Mouse (Mus musculus) heart, embryonic 10.5 days (tissue): ENCODE measurements around the gene Specc1. TPM values are rescaled to one million over a fixed set of nuclear protein-coding genes. Genes with fewer than 3 reads are reported as not detected.
A peak's percentile ranks its signal among the peaks of the same experiment; 100 is the strongest.

ENCODE experiments used
- DNase-seq: peaks from one replicate; pipeline ENCODE4 v3.0.0-alpha.2; 2017; ENCODE audit warnings: low spot score
- H3K27ac ChIP-seq: fragments of 300-500 bp; sonication (generic); 2 replicates; pipeline ENCODE4 v1.5.1; 2016; ENCODE audit warnings: mild to moderate bottlenecking
- H3K27me3 ChIP-seq: fragments of 300-500 bp; sonication (generic); 2 replicates; pipeline ENCODE4 v1.6.1; 2016; ENCODE audit warnings: mild to moderate bottlenecking; ENCODE audit not compliant: poor library complexity, insufficient read depth, severe bottlenecking
- H3K36me3 ChIP-seq: fragments of 300-500 bp; sonication (generic); 2 replicates; pipeline ENCODE4 v1.6.1; 2016; ENCODE audit warnings: mild to moderate bottlenecking, moderate library complexity
- H3K4me1 ChIP-seq: fragments of 300-500 bp; sonication (generic); 2 replicates; pipeline ENCODE4 v1.6.1; 2016; ENCODE audit warnings: mild to moderate bottlenecking
- H3K4me3 ChIP-seq: fragments of 300-500 bp; sonication (generic); 2 replicates; pipeline ENCODE4 v1.5.1; 2016; ENCODE audit warnings: mild to moderate bottlenecking, moderate library complexity
- H3K9me3 ChIP-seq: fragments of 300-500 bp; sonication (generic); 2 replicates; pipeline ENCODE4 v1.6.1; 2016; ENCODE audit warnings: mild to moderate bottlenecking, moderate library complexity
- WGBS: fragments of 180-500 bp; shearing (Covaris S2); methylation state at CpG from one replicate; pipeline ENCODE4 v1.1.7; 2016; 5-methylcytosine and 5-hydroxymethylcytosine counted together
- polyA plus RNA-seq: library from polyadenylated mRNA; unstranded; fragments of >200 nt; fragmentation: Nextera tagmentation; extraction: Ambion mirVana; gene quantifications from 2 replicates; pipeline ENCODE4 v1.2.1, GENCODE M21; 2016

Specc1 gene
- polyA plus RNA-seq, 1 experiment from 2014 or later, result 9.2 TPM

GRCm38 (mm10) chr11:62223962-62224361, 267.4 kb downstream of the Specc1 start:
- Histone ChIP-seq H3K9me3 (no peaks in the 10 kb centered on the region), H3K27me3 (no peaks in the 10 kb centered on the region), H3K36me3 (no peaks in the 10 kb centered on the region), H3K4me1 (peaks cover 23% of the 10 kb centered on the region), H3K27ac (no peak overlapping the region), H3K4me3 (no peak overlapping the region)
- WGBS, result 90% methylated on average over 7 of the region's 7 CpGs
- no peak for DNase-seq

DNA sequence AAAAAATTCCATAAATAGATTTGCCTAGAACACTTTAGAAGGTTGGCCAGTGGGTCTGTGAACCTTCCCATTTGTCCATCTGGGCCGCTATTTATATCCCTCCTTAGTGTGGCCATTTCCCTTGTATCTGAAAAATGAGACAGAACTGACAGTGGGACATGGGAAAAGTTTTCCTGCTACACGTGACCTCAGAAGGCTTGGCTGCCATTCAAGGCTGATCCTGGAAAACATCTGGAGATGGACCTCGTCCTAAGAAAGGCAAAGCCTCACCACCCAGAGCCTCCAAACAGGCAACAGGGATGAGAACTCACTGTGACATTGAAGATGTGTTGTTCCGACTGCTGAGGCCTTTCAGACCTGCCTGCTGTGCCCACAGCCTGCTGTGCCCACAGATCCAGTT, 268.2 kb downstream of the Specc1 start:
- H3K36me3 ChIP-seq, result no peaks in the 10 kb centered on the region
- H3K27ac ChIP-seq, result no peak overlapping the region
- H3K4me1 ChIP-seq, result peaks cover 19% of the 10 kb centered on the region
- H3K4me3 ChIP-seq, result no peak overlapping the region
- WGBS, result 66% methylated on average over 4 of the region's 4 CpGs
- H3K27me3 ChIP-seq, result no peaks in the 10 kb centered on the region
- DNase-seq, result no peak
- no peaks in the 10 kb centered on the region for H3K9me3 ChIP-seq

DNA sequence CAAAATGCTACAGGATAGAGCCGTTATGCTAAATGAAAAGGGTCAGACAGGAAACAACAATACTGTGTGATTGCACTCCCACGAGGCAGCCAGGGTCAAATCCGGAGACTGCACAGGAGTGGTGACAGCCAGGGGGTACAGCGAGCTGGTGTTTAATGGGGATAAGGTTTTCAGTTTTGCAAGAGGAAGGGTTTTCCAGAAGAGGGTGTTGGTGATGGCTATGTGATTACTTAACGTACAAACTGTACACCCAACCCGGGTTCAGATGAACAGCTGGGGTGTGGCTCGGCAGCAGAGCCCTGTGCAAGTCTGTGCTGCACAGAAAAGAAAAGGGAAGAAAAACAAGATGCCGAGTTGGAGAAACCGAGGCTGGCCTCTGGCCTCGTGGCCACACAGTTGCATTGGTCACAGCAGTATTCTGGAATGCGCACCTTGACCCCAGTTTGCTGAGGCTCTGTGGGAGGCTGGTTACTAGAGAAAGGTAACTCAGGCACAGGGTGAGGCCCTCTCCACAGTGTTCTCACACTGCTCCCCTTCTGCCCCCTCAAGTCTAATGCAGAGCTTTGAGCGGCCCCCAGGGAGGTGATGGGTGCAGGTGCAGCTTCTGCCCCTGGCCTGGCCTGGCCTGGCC, 284.2 kb downstream of the Specc1 start:
- no peak overlapping the region for H3K27ac ChIP-seq
- H3K9me3 ChIP-seq, result 0 out of 2 replicates have a peak, but pooled peaks cover 2% of the 10 kb centered on the region
- no peaks in the 10 kb centered on the region for H3K4me1 ChIP-seq
- no peaks in the 10 kb centered on the region for H3K36me3 ChIP-seq
- 77% methylated on average over 12 of the region's 12 CpGs for WGBS
- DNase-seq, result no peak
- no peak overlapping the region for H3K4me3 ChIP-seq
- no peaks in the 10 kb centered on the region for H3K27me3 ChIP-seq

DNA sequence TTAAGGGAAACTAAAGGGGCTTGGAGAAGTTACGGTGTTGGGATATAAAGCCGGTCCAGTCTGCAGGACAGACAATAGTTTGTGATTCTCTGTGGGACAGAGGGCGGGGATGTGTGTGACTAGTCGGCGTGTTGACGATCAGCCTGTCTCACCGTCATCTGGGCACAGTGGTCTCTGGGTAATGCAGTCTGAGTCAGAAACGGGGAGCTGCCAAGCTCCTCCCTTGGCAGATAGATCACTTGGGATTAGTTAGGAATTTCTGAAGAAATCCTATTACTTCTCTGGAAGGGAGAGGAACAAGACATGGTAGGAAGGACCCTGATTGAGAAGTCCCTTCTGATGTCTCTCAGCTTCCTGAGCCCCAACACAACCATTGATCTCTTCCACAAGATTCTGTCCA, 287.3 kb downstream of the Specc1 start:
- H3K27me3 ChIP-seq, result peaks cover 5% of the 10 kb centered on the region; the same call in 1 of the 2 replicates
- no peak for DNase-seq
- WGBS, result 87% methylated on average over 8 of the region's 8 CpGs

DNA sequence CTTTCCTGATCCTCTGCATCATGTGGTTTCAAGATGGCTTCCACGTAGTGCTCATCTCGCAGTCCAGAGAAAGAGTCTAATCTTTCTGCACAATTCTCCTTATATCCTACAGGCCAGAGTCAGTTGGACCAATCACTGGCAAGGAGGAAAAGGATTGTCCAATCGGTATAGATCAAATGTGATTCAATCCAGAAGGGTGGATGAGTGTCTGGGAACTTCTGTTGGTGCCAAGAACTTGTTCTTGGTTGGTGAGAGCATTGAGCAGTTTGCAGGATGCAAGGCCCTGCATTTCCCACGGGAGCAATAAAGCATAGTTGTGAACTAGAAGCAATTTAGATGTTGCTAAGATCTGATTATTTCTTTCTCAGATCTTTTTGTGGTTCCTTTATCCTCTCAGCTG, 287.9 kb downstream of the Specc1 start:
- H3K36me3 ChIP-seq, result no peaks in the 10 kb centered on the region

More for the DNA sequence above, 287.3 kb downstream of the Specc1 start:
- Histone ChIP-seq H3K27ac (no peak overlapping the region), H3K4me1 (peaks cover 7% of the 10 kb centered on the region), H3K4me3 (no peak overlapping the region), H3K36me3 (no peaks in the 10 kb centered on the region), H3K9me3 (0 out of 2 replicates have a peak, but pooled peaks cover 6% of the 10 kb centered on the region)

GRCm38 (mm10) chr11:62247759-62248400, 291.3 kb downstream of the Specc1 start:
- 0 out of 2 replicates have a peak, but pooled peaks cover 6% of the 10 kb centered on the region for H3K9me3 ChIP-seq
- no peaks in the 10 kb centered on the region for H3K36me3 ChIP-seq
- WGBS, result 38% methylated on average over 18 of the region's 18 CpGs
- DNase-seq, result no peak
- peaks cover 46% of the 10 kb centered on the region for H3K27me3 ChIP-seq
- no peak overlapping the region for H3K27ac ChIP-seq
- H3K4me1 ChIP-seq, result peaks cover 23% of the 10 kb centered on the region
- H3K4me3 ChIP-seq, result peak overlapping the region; percentile 77

More for the DNA sequence above, 287.9 kb downstream of the Specc1 start:
- Histone ChIP-seq H3K27ac (no peak overlapping the region), H3K9me3 (0 out of 2 replicates have a peak, but pooled peaks cover 6% of the 10 kb centered on the region), H3K27me3 (peaks cover 11% of the 10 kb centered on the region), H3K4me1 (peaks cover 13% of the 10 kb centered on the region), H3K4me3 (no peak overlapping the region)
- DNase-seq, result no peak
- 84% methylated on average over 4 of the region's 4 CpGs for WGBS

DNA sequence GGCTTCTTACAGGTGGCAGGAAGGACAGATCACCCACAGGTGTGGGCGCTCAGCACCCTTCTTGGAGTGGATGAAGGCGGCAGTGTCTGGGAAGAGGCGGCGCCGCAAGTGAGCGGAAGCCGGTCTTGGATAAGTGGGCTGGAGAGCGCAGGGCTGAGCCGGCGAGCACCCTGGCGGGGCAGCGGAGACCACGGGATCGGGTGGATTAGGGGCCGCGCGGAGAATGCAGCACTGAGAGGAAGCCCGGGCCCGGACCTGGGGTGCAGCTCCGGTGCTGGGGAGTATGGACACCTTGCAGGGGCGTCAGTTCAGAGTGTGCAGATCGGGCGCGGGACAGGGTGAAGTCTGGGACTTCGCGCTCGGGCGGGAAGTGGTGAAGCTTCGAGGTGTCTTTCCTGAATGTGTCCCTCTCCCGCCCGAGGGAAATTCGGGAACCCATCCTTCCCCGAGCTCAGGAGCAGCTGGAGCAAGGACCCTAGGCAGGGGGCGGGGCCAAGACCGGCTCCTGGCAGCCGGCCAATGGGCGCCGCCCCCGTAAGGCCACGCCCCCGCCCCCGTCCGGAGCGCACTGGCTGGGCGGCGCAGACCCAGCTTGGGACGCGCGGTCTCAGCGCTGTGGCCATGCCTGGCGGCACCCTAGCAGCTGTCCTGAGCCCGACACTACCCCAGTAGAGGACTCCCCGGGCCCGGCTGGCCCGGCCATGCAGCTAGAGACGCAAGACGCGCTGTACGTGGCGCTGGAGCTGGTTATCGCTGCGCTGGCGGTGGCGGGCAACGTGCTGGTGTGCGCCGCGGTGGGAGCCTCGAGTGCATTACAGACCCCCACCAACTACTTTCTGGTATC, 292.1 kb downstream of the Specc1 start, which contains the start of gene Adora2b:
Adora2b (plus strand) TSS at position 584 of the 844 bp plus-strand sequence.
- Histone ChIP-seq H3K27me3 (peaks cover 53% of the 10 kb centered on the region), H3K9me3 (0 out of 2 replicates have a peak, but pooled peaks cover 6% of the 10 kb centered on the region), H3K36me3 (no peaks in the 10 kb centered on the region), H3K4me1 (peaks cover 23% of the 10 kb centered on the region), H3K27ac (peak within 1 kb of the TSS; percentile 45), H3K4me3 (peak within 1 kb of the TSS; percentile 77)
- WGBS, result under 1% methylated on average over 69 of the region's 69 CpGs
- peak; percentile 89 for DNase-seq

GRCm38 (mm10) chr11:62249266-62250037, 292.9 kb downstream of the Specc1 start:
- no peak for DNase-seq
- 0 out of 2 replicates have a peak, but pooled peaks cover 6% of the 10 kb centered on the region for H3K9me3 ChIP-seq
- H3K4me1 ChIP-seq, result peaks cover 23% of the 10 kb centered on the region
- peaks cover 57% of the 10 kb centered on the region for H3K27me3 ChIP-seq
- H3K36me3 ChIP-seq, result no peaks in the 10 kb centered on the region
- WGBS, result 6% methylated on average over 35 of the region's 35 CpGs
- peak overlapping the region; percentile 45 for H3K27ac ChIP-seq
- H3K4me3 ChIP-seq, result peak overlapping the region; percentile 77

DNA sequence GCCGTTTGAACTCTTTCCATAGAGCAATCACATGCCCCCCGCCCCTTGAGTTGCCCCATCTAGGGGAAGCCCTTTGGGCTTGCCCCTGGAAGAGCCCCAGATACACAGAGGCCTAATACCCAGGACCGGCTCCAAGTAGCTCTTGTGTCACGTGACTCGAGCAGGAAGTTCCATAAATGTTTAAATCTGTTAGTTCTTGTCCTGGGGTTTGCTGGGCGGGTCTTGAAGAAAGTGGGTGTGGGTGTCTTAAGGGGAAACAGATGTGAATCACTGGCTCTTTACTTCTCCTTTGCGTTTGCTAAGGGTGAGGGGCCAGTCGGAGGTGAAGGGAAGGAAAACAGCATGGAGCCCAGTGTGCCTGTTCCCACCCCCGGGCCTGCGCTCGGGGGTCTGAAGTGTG, 294.5 kb downstream of the Specc1 start:
- no peak for DNase-seq
- Histone ChIP-seq H3K4me3 (no peak overlapping the region), H3K27me3 (peaks cover 61% of the 10 kb centered on the region), H3K9me3 (0 out of 2 replicates have a peak, but pooled peaks cover 3% of the 10 kb centered on the region), H3K4me1 (peaks cover 23% of the 10 kb centered on the region), H3K36me3 (no peaks in the 10 kb centered on the region), H3K27ac (no peak overlapping the region)
- WGBS, result 66% methylated on average over 11 of the region's 11 CpGs

DNA sequence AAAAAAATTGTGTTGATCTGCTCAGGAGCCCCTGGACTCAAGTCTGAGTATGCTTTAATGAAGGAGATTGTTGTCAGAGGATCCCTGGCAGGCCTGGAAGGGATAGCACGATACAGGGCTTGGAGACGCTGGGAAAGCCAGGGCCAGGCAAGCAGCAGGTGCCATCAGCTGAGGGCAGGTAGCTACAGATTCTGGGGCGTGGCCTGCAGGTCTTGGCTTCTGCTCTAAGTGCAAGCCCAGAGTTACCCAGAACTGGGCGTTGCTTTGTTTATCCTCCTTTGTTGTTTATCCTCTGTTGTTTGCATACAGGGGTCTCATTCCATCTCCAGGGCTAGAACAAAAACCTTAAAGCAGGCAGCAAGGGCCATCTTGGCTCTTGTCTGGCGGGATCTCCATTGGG, 296.8 kb downstream of the Specc1 start:
- Histone ChIP-seq H3K4me3 (no peak overlapping the region), H3K27me3 (peaks cover 59% of the 10 kb centered on the region), H3K9me3 (no peaks in the 10 kb centered on the region), H3K36me3 (no peaks in the 10 kb centered on the region), H3K4me1 (peaks cover 25% of the 10 kb centered on the region), H3K27ac (no peak overlapping the region)
- WGBS, result 73% methylated on average over 5 of the region's 5 CpGs
- no peak for DNase-seq

DNA sequence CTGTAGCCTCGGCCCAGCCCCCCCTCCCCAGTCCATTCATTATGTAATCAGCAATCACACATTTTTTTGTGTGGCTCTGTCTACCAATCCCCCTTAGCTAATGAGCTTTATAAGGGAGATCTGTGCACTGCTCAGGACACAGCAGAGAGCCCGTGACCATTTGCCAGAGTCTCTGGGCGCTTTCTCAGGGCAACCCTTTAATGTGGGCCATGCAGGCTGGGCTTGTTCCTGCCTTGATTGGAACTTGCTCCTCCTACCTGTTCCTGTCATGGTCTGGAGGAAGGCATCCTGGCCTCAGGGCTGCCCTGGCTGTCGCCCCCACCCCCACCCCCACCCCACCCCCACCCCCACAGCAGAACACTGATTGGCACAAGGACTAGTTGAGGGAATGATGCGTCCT, 302.7 kb downstream of the Specc1 start:
- Histone ChIP-seq H3K4me1 (peaks cover 24% of the 10 kb centered on the region), H3K27ac (no peak overlapping the region), H3K9me3 (no peaks in the 10 kb centered on the region), H3K36me3 (no peaks in the 10 kb centered on the region), H3K27me3 (peaks cover 24% of the 10 kb centered on the region), H3K4me3 (no peak overlapping the region)
- DNase-seq, result no peak
- WGBS, result 43% methylated on average over 5 of the region's 5 CpGs

DNA sequence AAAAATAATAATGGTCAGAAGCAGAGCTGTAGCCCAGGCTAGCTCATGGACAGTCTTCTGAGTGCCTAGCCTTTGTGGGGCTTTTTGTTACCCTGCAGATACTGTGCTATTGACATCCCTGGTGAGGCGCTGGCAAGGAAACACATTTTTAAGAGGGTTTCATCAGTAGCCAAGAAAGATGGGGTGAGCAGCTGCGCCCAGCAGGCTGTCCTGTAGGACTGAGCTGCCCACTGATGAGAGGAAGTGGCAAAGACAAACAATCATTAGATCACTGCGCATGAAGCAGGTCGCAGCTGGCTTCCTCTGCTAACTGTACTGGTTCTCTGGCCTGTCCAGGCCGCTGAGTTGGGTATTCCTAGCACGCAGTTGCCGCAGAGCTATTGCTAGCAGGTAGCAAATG, 307.0 kb downstream of the Specc1 start:
- 74% methylated on average over 7 of the region's 7 CpGs for WGBS
- H3K27me3 ChIP-seq, result peaks cover 27% of the 10 kb centered on the region
- no peak overlapping the region for H3K27ac ChIP-seq
- peaks cover 34% of the 10 kb centered on the region for H3K4me1 ChIP-seq
- no peak overlapping the region for H3K4me3 ChIP-seq
- no peaks in the 10 kb centered on the region for H3K36me3 ChIP-seq
- no peaks in the 10 kb centered on the region for H3K9me3 ChIP-seq
- DNase-seq, result no peak
